Mouse (Mus musculus): ENCODE data around the gene Acbd5. TPM values are rescaled to one million over a fixed set of nuclear protein-coding genes. Genes with fewer than 3 reads are reported as not detected.

Acbd5 gene
- 6.4 and 9.3 TPM in 2 replicates for polyA plus RNA-seq (2012)

DNA sequence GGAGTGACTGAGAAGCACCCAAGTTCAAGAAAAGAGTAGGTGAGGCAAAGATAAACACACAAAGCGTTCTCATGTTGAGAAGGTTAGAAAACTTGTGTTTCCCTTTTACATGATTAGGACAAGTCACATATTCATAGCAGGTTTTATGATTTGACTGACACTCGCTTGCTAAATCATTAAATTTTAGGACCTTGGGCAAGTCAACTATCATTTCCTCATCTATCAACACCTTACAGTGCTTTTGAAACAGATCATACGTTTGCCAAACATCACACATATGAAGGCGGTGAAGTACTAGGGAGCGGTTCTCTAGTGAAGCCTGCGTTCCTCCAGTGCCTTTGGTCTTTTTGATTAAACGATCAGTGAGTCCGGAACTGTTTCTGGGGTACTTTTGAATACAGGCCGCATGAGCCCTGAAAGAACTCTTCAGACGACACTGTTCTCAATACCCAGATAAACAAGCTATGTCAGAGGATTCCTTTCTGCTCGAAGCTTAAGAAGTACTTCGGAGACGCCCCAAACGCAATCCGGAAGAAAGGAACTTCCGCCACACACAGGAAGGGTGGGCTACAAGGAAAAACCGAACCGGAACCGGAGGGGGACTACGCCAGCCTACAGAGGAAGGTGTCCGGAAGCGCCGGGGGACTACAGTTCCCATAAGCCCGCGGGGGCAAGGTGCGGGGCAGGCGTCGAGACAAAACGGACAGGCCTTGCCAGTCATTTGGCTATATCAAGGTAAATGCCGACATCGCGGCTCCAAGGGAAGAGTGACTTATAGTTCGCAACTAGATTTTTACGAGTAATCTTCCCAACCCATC lies at the start of gene Acbd5:
Gene Acbd5, plus strand, starts transcription at position 616 of the 818 bp plus-strand sequence.

GRCm38 (mm10) chr2:23040001-23040646 lies 27.8 kb upstream of the Acbd5 start, which contains the start of gene Abi1:
TSS of gene Abi1 (minus strand) at chr2:23040241.

GRCm38 (mm10) chr2:23155777-23156607 lies 88.0 kb downstream of the Acbd5 start, which contains the start of the genes Mastl and Yme1l1:
TSS of gene Mastl (minus strand) at chr2:23156024.
TSS of gene Yme1l1 (plus strand) at chr2:23156369.

Other genes starting within 250 kb of the Acbd5 start
- 11.6 and 15.7 TPM in 2 replicates for gene Pdss1, start 172.6 kb upstream of the Acbd5 start, polyA plus RNA-seq (2012)
- gene Abi1, start 27.9 kb upstream of the Acbd5 start, polyA plus RNA-seq (2012), result 65.0 and 68.2 TPM in 2 replicates
- 0.54 and 0.76 TPM in 2 replicates for gene Mastl, start 87.9 kb downstream of the Acbd5 start, polyA plus RNA-seq (2012)
- 2.3 and 2.8 TPM in 2 replicates for gene Yme1l1, start 88.2 kb downstream of the Acbd5 start, polyA plus RNA-seq (2012)
- gene 4931423N10Rik, start 139.3 kb downstream of the Acbd5 start, polyA plus RNA-seq (2012), result not detected in 2 replicates

All from megakaryocyte-erythroid progenitor cell, adult 5 weeks (primary cell).